Mouse (Mus musculus) thymus, postnatal 10 days (tissue): ENCODE data around the gene Ctla2a.
"Not testable (repeated sequence)": the region's sequence is repeated elsewhere in the genome, so short reads cannot be mapped to it uniquely, and the experiment has no call there.

Experiments used
- DNase-seq, 2 experiments: peaks; one replicate each; pipeline ENCODE4 v3.0.0; 2021; ENCODE audit warnings: low spot score in 2 of 2

The Ctla2a gene

GRCm38 (mm10) chr13:60936500-60936901, at the start of gene Ctla2a, which contains the start of gene Gm49391:
Gene Ctla2a, minus strand, starts transcription at chr13:60936625.
Gene Gm49391, minus strand, starts transcription at chr13:60936571.
- DNase-seq = no peak

GRCm38 (mm10) chr13:60972319-60972718, 35.9 kb upstream of the Ctla2a start:
- not testable (repeated sequence) for DNase-seq

GRCm38 (mm10) chr13:60963985-60964384, 27.6 kb upstream of the Ctla2a start:
- not testable (repeated sequence) for DNase-seq

- no peak for DNase-seq
These were observed 25.3 kb upstream of the Ctla2a start for GRCm38 (mm10) chr13:60961706-60962105.

- not testable (repeated sequence) for DNase-seq
These were observed 5.5 kb upstream of the Ctla2a start, which contains the start of gene Tpbpa for GRCm38 (mm10) chr13:60941884-60942283. Gene Tpbpa, minus strand, starts transcription at chr13:60941984.

- DNase-seq = not testable (repeated sequence)
These were observed 935 bp downstream of the Ctla2a start, which contains the start of gene Gm49393 for GRCm38 (mm10) chr13:60935490-60935889. Gene Gm49393, minus strand, starts transcription at chr13:60935590.

GRCm38 (mm10) chr13:60904780-60905179, 31.6 kb downstream of the Ctla2a start, which contains the start of gene Tpbpb:
Gene Tpbpb, minus strand, starts transcription at chr13:60904880.
- not testable (repeated sequence) for DNase-seq

GRCm38 (mm10) chr13:60897328-60897727, 39.1 kb downstream of the Ctla2a start, which contains the start of gene Ctla2b:
Gene Ctla2b, minus strand, starts transcription at chr13:60897447.
- no peak for DNase-seq

GRCm38 (mm10) chr13:60896794-60897193, 39.6 kb downstream of the Ctla2a start, which contains the start of gene Gm49392:
Gene Gm49392, minus strand, starts transcription at chr13:60896894.
- DNase-seq = not testable (repeated sequence)

GRCm38 (mm10) chr13:60895406-60896160, 40.8 kb downstream of the Ctla2a start:
- DNase-seq = no peak

- no peak for DNase-seq
These were observed 44.1 kb downstream of the Ctla2a start for GRCm38 (mm10) chr13:60892301-60892700.
